Mouse (Mus musculus) subcutaneous adipose tissue, adult 2 months (tissue): ENCODE data around the gene Mknk2. TPM values are rescaled to one million over a fixed set of nuclear protein-coding genes. Genes with fewer than 3 reads are reported as not detected.

ENCODE experiments used
- polyA plus RNA-seq: library from polyadenylated mRNA; depleted of rRNA; stranded (reverse); fragments of >200 nt; gene quantifications from 2 replicates; pipeline ENCODE4 v1.2.3, GENCODE M21; 2012; ENCODE audit warnings: low replicate concordance; rRNA removed

The Mknk2 gene
- 507 and 1,079 TPM in 2 replicates for polyA plus RNA-seq

GRCm38 (mm10) chr10:80677942-80678436 lies at the start of gene Mknk2:
Gene Mknk2, minus strand, starts transcription at chr10:80678112.

GRCm38 (mm10) chr10:80701721-80702535 lies 24.0 kb upstream of the Mknk2 start, which contains the start of the genes Mob3a and Izumo4:
Gene Mob3a, minus strand, starts transcription at chr10:80701977.
Gene Izumo4, plus strand, starts transcription at chr10:80702184.

GRCm38 (mm10) chr10:80656863-80657623 lies 20.9 kb downstream of the Mknk2 start, which contains the start of gene Btbd2:
Gene Btbd2, minus strand, starts transcription at chr10:80657071.

GRCm38 (mm10) chr10:80622661-80623456 lies 55.1 kb downstream of the Mknk2 start, which contains the start of gene Csnk1g2:
Gene Csnk1g2, plus strand, starts transcription at chr10:80622838.

Other genes with a start within 250 kb of the Mknk2 start
- gene Tcf3, start 244.5 kb downstream of the Mknk2 start, polyA plus RNA-seq = 56.2 and 124 TPM in 2 replicates
- not detected in 2 replicates for gene Onecut3, start 183.3 kb downstream of the Mknk2 start, polyA plus RNA-seq
- gene Atp8b3, start 139.0 kb downstream of the Mknk2 start, polyA plus RNA-seq = 0.03 and 0.06 TPM in 2 replicates
- gene Rexo1, start 116.6 kb downstream of the Mknk2 start, polyA plus RNA-seq = 36.1 and 53.1 TPM in 2 replicates
- 13.1 and 28.3 TPM in 2 replicates for gene Klf16, start 100.8 kb downstream of the Mknk2 start, polyA plus RNA-seq
- 199 and 204 TPM in 2 replicates for gene Abhd17a, start 87.8 kb downstream of the Mknk2 start, polyA plus RNA-seq
- gene Scamp4, start 75.2 kb downstream of the Mknk2 start, polyA plus RNA-seq = 107 and 129 TPM in 2 replicates
- 9.4 and 12.8 TPM in 2 replicates for gene Adat3, start 75.2 kb downstream of the Mknk2 start, polyA plus RNA-seq
- 1.6 and 3.7 TPM in 2 replicates for gene Gm49322, start 72.1 kb downstream of the Mknk2 start, polyA plus RNA-seq
- gene Csnk1g2, start 55.3 kb downstream of the Mknk2 start, polyA plus RNA-seq = 183 and 235 TPM in 2 replicates
- 80.1 and 107 TPM in 2 replicates for gene Btbd2, start 21.0 kb downstream of the Mknk2 start, polyA plus RNA-seq
- 43.3 and 51.8 TPM in 2 replicates for gene Mob3a, start 23.9 kb upstream of the Mknk2 start, polyA plus RNA-seq
- gene Izumo4, start 24.1 kb upstream of the Mknk2 start, polyA plus RNA-seq = 61.1 and 73.0 TPM in 2 replicates
- gene Ap3d1, start 64.2 kb upstream of the Mknk2 start, polyA plus RNA-seq = 155 and 208 TPM in 2 replicates
- gene Dot1l, start 77.1 kb upstream of the Mknk2 start, polyA plus RNA-seq = 17.0 and 39.8 TPM in 2 replicates
- gene Sf3a2, start 120.1 kb upstream of the Mknk2 start, polyA plus RNA-seq = 24.0 and 43.6 TPM in 2 replicates
- 44.8 and 76.1 TPM in 2 replicates for gene Plekhj1, start 120.5 kb upstream of the Mknk2 start, polyA plus RNA-seq
- 0.44 and 0.53 TPM in 2 replicates for gene Amh, start 127.1 kb upstream of the Mknk2 start, polyA plus RNA-seq
- 0.21 and 0.96 TPM in 2 replicates for gene Jsrp1, start 135.4 kb upstream of the Mknk2 start, polyA plus RNA-seq
- gene Oaz1, start 148.5 kb upstream of the Mknk2 start, polyA plus RNA-seq = 919 and 1,058 TPM in 2 replicates
- gene Lingo3, start 165.9 kb upstream of the Mknk2 start, polyA plus RNA-seq = 0.03 TPM in 1 of 2 replicates, not detected in the other
- gene Lsm7, start 177.1 kb upstream of the Mknk2 start, polyA plus RNA-seq = 86.7 and 136 TPM in 2 replicates
- gene Sppl2b, start 177.2 kb upstream of the Mknk2 start, polyA plus RNA-seq = 62.5 and 116 TPM in 2 replicates
- 0.07 and 0.36 TPM in 2 replicates for gene Tmprss9, start 193.7 kb upstream of the Mknk2 start, polyA plus RNA-seq
- 179 and 198 TPM in 2 replicates for gene Timm13, start 222.9 kb upstream of the Mknk2 start, polyA plus RNA-seq
- gene Lmnb2, start 240.1 kb upstream of the Mknk2 start, polyA plus RNA-seq = 7.3 and 23.8 TPM in 2 replicates